Mouse (Mus musculus) brain, embryonic 14.5 days (tissue): Measurements from ENCODE around the gene Preb.

Source experiments
- CTCF ChIP-seq: fragments of 200-500 bp; IDR thresholded peaks from 2 replicates; pipeline ENCODE4 v1.5.1; 2012; ENCODE audit warnings: inconsistent platforms, mild to moderate bottlenecking, moderate library complexity, borderline replicate concordance; ENCODE audit not compliant: insufficient read depth, insufficient read length; ENCODE audit errors: extremely low read depth
- POLR2A ChIP-seq: fragments of 200-500 bp; IDR thresholded peaks from 2 replicates; pipeline ENCODE4 v1.6.1; 2012; ENCODE audit warnings: mild to moderate bottlenecking, inconsistent platforms, borderline replicate concordance; ENCODE audit not compliant: poor library complexity, insufficient read depth, insufficient read length, severe bottlenecking; ENCODE audit errors: extremely low read depth

GRCm38 (mm10) chr5:30950922-30951321 is 9.2 kb downstream of the Preb start:
- TF ChIP-seq CTCF (no peak), POLR2A (no peak)
